Mouse (Mus musculus) heart, postnatal 0 days (tissue): Measurements from ENCODE around the gene Fam131b. TPM values are rescaled to one million over a fixed set of nuclear protein-coding genes. Genes with fewer than 3 reads are reported as not detected.
A peak's percentile ranks its signal among the peaks of the same experiment; 100 is the strongest.

Source experiments
- ATAC-seq: fragments of 200-750 bp; cut with Nextera tagmentation; 2 replicates; pipeline ENCODE4 v1.8.0; 2017; ENCODE audit warnings: low read depth, moderate number of reproducible peaks, moderate library complexity; ENCODE audit not compliant: insufficient read depth
- DNase-seq: peaks from one replicate; pipeline ENCODE4 v3.0.0-alpha.2; 2016; ENCODE audit warnings: low spot score
- H3K27ac ChIP-seq: fragments of 300-500 bp; sonication (generic); 2 replicates; pipeline ENCODE4 v1.5.1; 2014; ENCODE audit warnings: low read depth, mild to moderate bottlenecking
- H3K27me3 ChIP-seq: fragments of 300-500 bp; sonication (generic); 2 replicates; pipeline ENCODE4 v1.6.1; 2014; ENCODE audit warnings: low read length, mixed read lengths; ENCODE audit not compliant: control insufficient read depth, insufficient read depth
- H3K36me3 ChIP-seq: fragments of 300-500 bp; sonication (generic); replicated peaks from 2 replicates; pipeline ENCODE4 v1.6.1; 2014; ENCODE audit warnings: low read length, mixed read lengths; ENCODE audit not compliant: control insufficient read depth, insufficient read depth
- H3K4me1 ChIP-seq: fragments of 300-500 bp; sonication (generic); 2 replicates; pipeline ENCODE4 v1.6.1; 2014; ENCODE audit warnings: antibody characterized with exemption; ENCODE audit not compliant: control insufficient read depth, insufficient read depth
- H3K4me2 ChIP-seq: fragments of 300-500 bp; sonication (generic); 2 replicates; pipeline ENCODE4 v1.6.1; 2014; ENCODE audit warnings: low read depth, mild to moderate bottlenecking, low read length, moderate library complexity
- H3K4me3 ChIP-seq: fragments of 300-500 bp; sonication (generic); 2 replicates; pipeline ENCODE4 v1.5.1; 2014; ENCODE audit warnings: low read depth, low read length
- H3K9ac ChIP-seq: fragments of 300-500 bp; sonication (generic); replicated peaks from 2 replicates; pipeline ENCODE4 v1.6.1; 2014; ENCODE audit warnings: low read depth, low read length, mixed read lengths
- H3K9me3 ChIP-seq: fragments of 300-500 bp; sonication (generic); replicated peaks from 2 replicates; pipeline ENCODE4 v1.6.1; 2016; ENCODE audit warnings: low read length; ENCODE audit not compliant: control insufficient read depth
- CTCF ChIP-seq: IDR thresholded peaks from 2 replicates; pipeline ENCODE4 v1.5.1; 2016; ENCODE audit warnings: antibody characterized with exemption, control low read depth, low read depth
- EP300 ChIP-seq: IDR thresholded peaks from 2 replicates; pipeline ENCODE4 v1.6.1; 2016; ENCODE audit warnings: antibody characterized with exemption, low read depth
- WGBS: fragments of 180-500 bp; shearing (Covaris S2); extraction: QIAGEN DNeasy Blood & Tissue Kit; methylation state at CpG from one replicate; pipeline ENCODE4 v1.1.7; 2014; 5-methylcytosine and 5-hydroxymethylcytosine counted together
- polyA plus RNA-seq: library from polyadenylated mRNA; unstranded; fragments of >200 nt; fragmentation: Nextera tagmentation; extraction: Ambion mirVana; gene quantifications from 2 replicates; pipeline ENCODE4 v1.2.1, GENCODE M21; 2015
- total RNA-seq: library from RNA; depleted of rRNA; stranded (reverse); fragments of >200 nt; gene quantifications from 2 replicates; pipeline ENCODE4 v1.2.3, GENCODE M21; 2014; ENCODE audit warnings: low replicate concordance

Fam131b gene
- total and polyA plus RNA-seq, 2 experiments from 2014 or later = 0.08 to 0.88 TPM

GRCm38 (mm10) chr6:42328757-42329156 is 4.3 kb upstream of the Fam131b start:
- Histone ChIP-seq H3K4me3 (no peak overlapping the region), H3K9me3 (no peaks in the 10 kb centered on the region), H3K9ac (no peak overlapping the region), H3K4me2 (no peak overlapping the region), H3K36me3 (no peaks in the 10 kb centered on the region), H3K4me1 (peaks cover 7% of the 10 kb centered on the region; the same call in 1 of the 2 replicates), H3K27ac (no peak overlapping the region), H3K27me3 (peaks cover 14% of the 10 kb centered on the region)
- DNase-seq (no peak), ATAC-seq (no peak)
- WGBS = 67% methylated on average over 3 of the region's 3 CpGs
- no peak for TF ChIP-seq CTCF
- no peak for TF ChIP-seq EP300

GRCm38 (mm10) chr6:42326509-42326908 is 2.1 kb upstream of the Fam131b start:
- WGBS = 68% methylated on average over 3 of the region's 3 CpGs
- H3K36me3 ChIP-seq = no peaks in the 10 kb centered on the region
- H3K4me1 ChIP-seq = peaks cover 11% of the 10 kb centered on the region; the same call in 1 of the 2 replicates
- H3K4me2 ChIP-seq = no peak overlapping the region
- no peak overlapping the region for H3K27ac ChIP-seq
- ATAC-seq (no peak), DNase-seq (no peak)
- H3K9me3 ChIP-seq = no peaks in the 10 kb centered on the region
- TF ChIP-seq CTCF (no peak), EP300 (no peak)
- no peak overlapping the region for H3K9ac ChIP-seq
- no peak overlapping the region for H3K4me3 ChIP-seq
- H3K27me3 ChIP-seq = peaks cover 37% of the 10 kb centered on the region

- H3K36me3 ChIP-seq = no peaks in the 10 kb centered on the region
- peaks cover 37% of the 10 kb centered on the region for H3K27me3 ChIP-seq
- no peaks in the 10 kb centered on the region for H3K9me3 ChIP-seq
- peak; percentile 34 for DNase-seq
- H3K4me1 ChIP-seq = peaks cover 11% of the 10 kb centered on the region; the same call in 1 of the 2 replicates
- no peak overlapping the region for H3K9ac ChIP-seq
- no peak overlapping the region for H3K27ac ChIP-seq
- H3K4me2 ChIP-seq = peak overlapping the region; percentile 93
- TF ChIP-seq CTCF = peak; percentile 67
- no peak for TF ChIP-seq EP300
- H3K4me3 ChIP-seq = peak overlapping the region; percentile 62
- WGBS = 4% methylated on average over 7 of the region's 7 CpGs
- no peak for ATAC-seq
Measured at GRCm38 (mm10) chr6:42325268-42325609, 796 bp upstream of the Fam131b start.

- H3K27me3 ChIP-seq = peaks cover 37% of the 10 kb centered on the region
Measured at GRCm38 (mm10) chr6:42324067-42324481, 369 bp downstream of the Fam131b start.

GRCm38 (mm10) chr6:42323371-42324066 is 924 bp downstream of the Fam131b start:
- Histone ChIP-seq H3K27ac (no peak overlapping the region), H3K4me3 (peak overlapping the region; percentile 62), H3K4me1 (peaks cover 11% of the 10 kb centered on the region; the same call in 1 of the 2 replicates), H3K9me3 (no peaks in the 10 kb centered on the region), H3K27me3 (peaks cover 37% of the 10 kb centered on the region), H3K36me3 (no peaks in the 10 kb centered on the region), H3K4me2 (peak overlapping the region; percentile 93), H3K9ac (no peak overlapping the region; the same call in 1 of the 2 replicates)
- TF ChIP-seq CTCF (no peak), EP300 (no peak)
- ATAC-seq (no peak; the same call in 1 of the 2 replicates), DNase-seq (no peak)
- WGBS = 3% methylated on average over 28 of the region's 28 CpGs

More at GRCm38 (mm10) chr6:42324067-42324481, 369 bp downstream of the Fam131b start:
- DNase-seq (no peak), ATAC-seq (peak; percentile 42)
- TF ChIP-seq CTCF (no peak), EP300 (no peak)
- Histone ChIP-seq H3K36me3 (no peaks in the 10 kb centered on the region), H3K4me2 (peak overlapping the region; percentile 93), H3K27ac (no peak overlapping the region), H3K4me3 (peak overlapping the region; percentile 62), H3K4me1 (peaks cover 11% of the 10 kb centered on the region; the same call in 1 of the 2 replicates), H3K9me3 (no peaks in the 10 kb centered on the region), H3K9ac (peak overlapping the region; percentile 17)
- WGBS = 2% methylated on average over 23 of the region's 32 CpGs

- no peak overlapping the region for H3K4me3 ChIP-seq
- H3K4me1 ChIP-seq = no peaks in the 10 kb centered on the region
- H3K27me3 ChIP-seq = peaks cover 18% of the 10 kb centered on the region
- no peak overlapping the region for H3K9ac ChIP-seq
- H3K9me3 ChIP-seq = no peaks in the 10 kb centered on the region
- H3K27ac ChIP-seq = no peak overlapping the region
- ATAC-seq (no peak), DNase-seq (no peak)
- TF ChIP-seq CTCF (no peak), EP300 (no peak)
- H3K36me3 ChIP-seq = no peaks in the 10 kb centered on the region
- WGBS = 70% methylated on average over 4 of the region's 4 CpGs
- no peak overlapping the region for H3K4me2 ChIP-seq
Measured at GRCm38 (mm10) chr6:42318293-42318692, 6.2 kb downstream of the Fam131b start.
